Mouse (Mus musculus): ENCODE data around the gene Bcl2l11. TPM values are rescaled to one million over a fixed set of nuclear protein-coding genes. Genes with fewer than 3 reads are reported as not detected.
A peak's percentile ranks its signal among the peaks of the same experiment; 100 is the strongest.

Gene Bcl2l11
- polyA plus RNA-seq, 1 experiment from 2014 or later: 13.4 TPM

- H3K27ac ChIP-seq (replicated peaks): no peak overlapping the region
- no peak for ATAC-seq (ENCODE audit: low FRiP score, low read depth)
- no peak overlapping the region for H3K4me3 ChIP-seq
- H3K27me3 ChIP-seq: no peaks in the 10 kb centered on the region
- H3K4me1 ChIP-seq (replicated peaks): peaks cover 21% of the 10 kb centered on the region
- 87% methylated on average over 11 of the region's 11 CpGs for WGBS
- no peak overlapping the region for H3K4me2 ChIP-seq
- H3K9ac ChIP-seq: no peak overlapping the region
- H3K9me3 ChIP-seq: no peaks in the 10 kb centered on the region
- peaks cover 4% of the 10 kb centered on the region; the same call in 1 of the 2 replicates for H3K36me3 ChIP-seq
Measured at GRCm38 (mm10) chr2:128131503-128131902, 5.7 kb downstream of the Bcl2l11 start.

- ATAC-seq (ENCODE audit: low FRiP score, low read depth): no peak
- 83% methylated on average over 5 of the region's 5 CpGs for WGBS
- no peak overlapping the region for H3K9ac ChIP-seq
- no peak overlapping the region for H3K27ac ChIP-seq (replicated peaks)
- H3K4me3 ChIP-seq: no peak overlapping the region
- H3K4me2 ChIP-seq: no peak overlapping the region
- peaks cover 15% of the 10 kb centered on the region for H3K4me1 ChIP-seq (replicated peaks)
- H3K27me3 ChIP-seq: no peaks in the 10 kb centered on the region
- H3K36me3 ChIP-seq: peaks cover 4% of the 10 kb centered on the region; the same call in 1 of the 2 replicates
- no peaks in the 10 kb centered on the region for H3K9me3 ChIP-seq
Measured at GRCm38 (mm10) chr2:128132635-128133034, 6.8 kb downstream of the Bcl2l11 start.

- no peak overlapping the region for H3K4me2 ChIP-seq
- no peak overlapping the region for H3K27ac ChIP-seq (replicated peaks)
- H3K27me3 ChIP-seq: no peaks in the 10 kb centered on the region
- H3K9me3 ChIP-seq: no peaks in the 10 kb centered on the region
- no peak overlapping the region for H3K9ac ChIP-seq
- H3K36me3 ChIP-seq: peaks cover 4% of the 10 kb centered on the region; the same call in 1 of the 2 replicates
- ATAC-seq (ENCODE audit: low FRiP score, low read depth): no peak
- no peak overlapping the region for H3K4me3 ChIP-seq
- H3K4me1 ChIP-seq (replicated peaks): peaks cover 8% of the 10 kb centered on the region
Measured at GRCm38 (mm10) chr2:128133865-128134264, 8.0 kb downstream of the Bcl2l11 start.

GRCm38 (mm10) chr2:128134474-128134873, 8.6 kb downstream of the Bcl2l11 start:
- Histone ChIP-seq H3K9ac (no peak overlapping the region), H3K36me3 (peaks cover 4% of the 10 kb centered on the region; the same call in 1 of the 2 replicates), H3K27me3 (no peaks in the 10 kb centered on the region), H3K27ac (replicated peaks) (no peak overlapping the region), H3K4me1 (replicated peaks) (peaks cover 11% of the 10 kb centered on the region), H3K4me2 (no peak overlapping the region), H3K9me3 (no peaks in the 10 kb centered on the region), H3K4me3 (no peak overlapping the region)
- ATAC-seq (ENCODE audit: low FRiP score, low read depth): no peak
- WGBS: 83% methylated on average over 5 of the region's 5 CpGs

- Histone ChIP-seq H3K36me3 (peaks cover 4% of the 10 kb centered on the region; the same call in 1 of the 2 replicates), H3K4me2 (no peak overlapping the region), H3K9ac (no peak overlapping the region), H3K4me1 (replicated peaks) (peaks cover 16% of the 10 kb centered on the region), H3K27ac (replicated peaks) (no peak overlapping the region), H3K4me3 (no peak overlapping the region), H3K27me3 (no peaks in the 10 kb centered on the region), H3K9me3 (no peaks in the 10 kb centered on the region)
- ATAC-seq (ENCODE audit: low FRiP score, low read depth): no peak
- WGBS: 68% methylated on average over 8 of the region's 8 CpGs
Measured at GRCm38 (mm10) chr2:128134948-128135347, 9.1 kb downstream of the Bcl2l11 start.

GRCm38 (mm10) chr2:128136769-128137433, 11.1 kb downstream of the Bcl2l11 start:
- Histone ChIP-seq H3K27ac (replicated peaks) (no peak overlapping the region), H3K9me3 (no peaks in the 10 kb centered on the region), H3K9ac (no peak overlapping the region), H3K27me3 (no peaks in the 10 kb centered on the region), H3K36me3 (no peaks in the 10 kb centered on the region), H3K4me2 (no peak overlapping the region), H3K4me3 (no peak overlapping the region), H3K4me1 (replicated peaks) (peaks cover 24% of the 10 kb centered on the region)
- no peak for ATAC-seq (ENCODE audit: low FRiP score, low read depth)
- WGBS: 89% methylated on average over 16 of the region's 16 CpGs

GRCm38 (mm10) chr2:128137480-128138276, 11.8 kb downstream of the Bcl2l11 start:
- WGBS: 76% methylated on average over 22 of the region's 22 CpGs
- H3K9ac ChIP-seq: no peak overlapping the region
- no peak overlapping the region for H3K27ac ChIP-seq (replicated peaks)
- ATAC-seq (ENCODE audit: low FRiP score, low read depth): no peak
- no peaks in the 10 kb centered on the region for H3K36me3 ChIP-seq
- no peaks in the 10 kb centered on the region for H3K27me3 ChIP-seq
- no peak overlapping the region for H3K4me2 ChIP-seq
- no peaks in the 10 kb centered on the region for H3K9me3 ChIP-seq
- peaks cover 24% of the 10 kb centered on the region for H3K4me1 ChIP-seq (replicated peaks)
- H3K4me3 ChIP-seq: no peak overlapping the region

GRCm38 (mm10) chr2:128138924-128139323, 13.1 kb downstream of the Bcl2l11 start:
- no peak for ATAC-seq (ENCODE audit: low FRiP score, low read depth)
- Histone ChIP-seq H3K9me3 (no peaks in the 10 kb centered on the region), H3K4me2 (no peak overlapping the region), H3K27me3 (no peaks in the 10 kb centered on the region), H3K36me3 (no peaks in the 10 kb centered on the region), H3K9ac (no peak overlapping the region), H3K4me1 (replicated peaks) (peaks cover 24% of the 10 kb centered on the region), H3K4me3 (no peak overlapping the region), H3K27ac (replicated peaks) (no peak overlapping the region)
- WGBS: 40% methylated on average over 8 of the region's 8 CpGs

- Histone ChIP-seq H3K27me3 (no peaks in the 10 kb centered on the region), H3K9ac (peak overlapping the region; percentile 16; the same call in 1 of the 2 replicates), H3K36me3 (no peaks in the 10 kb centered on the region), H3K27ac (replicated peaks) (peak overlapping the region; percentile 58), H3K9me3 (no peaks in the 10 kb centered on the region), H3K4me2 (peak overlapping the region; percentile 36), H3K4me1 (replicated peaks) (peaks cover 24% of the 10 kb centered on the region), H3K4me3 (no peak overlapping the region)
- 27% methylated on average over 15 of the region's 15 CpGs for WGBS
- peak; percentile 70; the same call in 1 of the 2 replicates for ATAC-seq (ENCODE audit: low FRiP score, low read depth)
Measured at GRCm38 (mm10) chr2:128139781-128140180, 13.9 kb downstream of the Bcl2l11 start.

GRCm38 (mm10) chr2:128140183-128140582, 14.3 kb downstream of the Bcl2l11 start:
- Histone ChIP-seq H3K27ac (replicated peaks) (peak overlapping the region; percentile 58), H3K4me2 (peak overlapping the region; percentile 36), H3K9me3 (no peaks in the 10 kb centered on the region), H3K9ac (peak overlapping the region; percentile 16; the same call in 1 of the 2 replicates), H3K4me3 (no peak overlapping the region), H3K36me3 (no peaks in the 10 kb centered on the region), H3K4me1 (replicated peaks) (peaks cover 23% of the 10 kb centered on the region), H3K27me3 (no peaks in the 10 kb centered on the region)
- 0 out of 2 replicates have a peak, but pooled peaks have one; percentile 25 for ATAC-seq (ENCODE audit: low FRiP score, low read depth)
- WGBS: 77% methylated on average over 3 of the region's 3 CpGs

GRCm38 (mm10) chr2:128143992-128144391, 18.2 kb downstream of the Bcl2l11 start:
- H3K27ac ChIP-seq (replicated peaks): no peak overlapping the region
- H3K27me3 ChIP-seq: no peaks in the 10 kb centered on the region
- H3K9me3 ChIP-seq: no peaks in the 10 kb centered on the region
- no peak overlapping the region for H3K4me2 ChIP-seq
- H3K36me3 ChIP-seq: 0 out of 2 replicates have a peak, but pooled peaks cover 6% of the 10 kb centered on the region
- no peak for ATAC-seq (ENCODE audit: low FRiP score, low read depth)
- H3K4me1 ChIP-seq (replicated peaks): peaks cover 17% of the 10 kb centered on the region
- no peak overlapping the region for H3K9ac ChIP-seq
- no peak overlapping the region for H3K4me3 ChIP-seq

- ATAC-seq (ENCODE audit: low FRiP score, low read depth): no peak
- Histone ChIP-seq H3K4me3 (no peak overlapping the region), H3K4me2 (no peak overlapping the region), H3K9ac (no peak overlapping the region), H3K36me3 (0 out of 2 replicates have a peak, but pooled peaks cover 6% of the 10 kb centered on the region), H3K9me3 (no peaks in the 10 kb centered on the region), H3K27ac (replicated peaks) (no peak overlapping the region), H3K4me1 (replicated peaks) (peaks cover 3% of the 10 kb centered on the region), H3K27me3 (no peaks in the 10 kb centered on the region)
- WGBS: 93% methylated on average over 3 of the region's 3 CpGs
Measured at GRCm38 (mm10) chr2:128145433-128145832, 19.6 kb downstream of the Bcl2l11 start.

All from hindbrain, embryonic 15.5 days (tissue).